Mouse (Mus musculus): ENCODE measurements around the gene Nudcd2. TPM values are rescaled to one million over a fixed set of nuclear protein-coding genes. Genes with fewer than 3 reads are reported as not detected.

Nudcd2 gene
- total and polyA plus RNA-seq, 3 experiments: 154 to 176 (median 171) TPM

DNA sequence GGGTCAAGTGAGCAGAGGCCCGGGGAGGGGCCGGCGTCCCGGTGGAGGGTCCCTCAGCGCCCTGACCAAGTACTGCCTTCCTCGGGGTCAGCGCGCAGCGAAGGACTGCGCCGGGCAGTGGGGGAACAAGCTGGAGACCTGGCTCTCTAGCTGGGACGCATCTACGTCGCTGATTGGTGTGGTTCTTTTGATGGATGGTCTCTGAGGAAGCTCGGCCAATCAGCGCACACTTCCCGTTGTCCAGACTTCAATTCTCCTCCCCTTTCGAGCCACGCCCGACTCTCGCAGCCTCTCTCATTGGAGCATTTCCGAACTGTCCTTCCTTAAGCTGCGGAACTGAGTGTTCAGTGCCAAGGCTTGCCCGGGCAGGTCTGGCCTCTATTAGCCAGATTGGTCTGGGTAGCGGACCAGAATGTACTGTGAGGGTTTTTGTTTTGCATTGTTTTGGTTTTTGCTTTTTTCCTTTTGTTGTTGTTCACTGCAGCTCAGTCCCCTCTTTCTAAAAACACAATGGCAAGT lies 21.7 kb downstream of the Nudcd2 start, which contains the start of gene Ccng1 (continued):
- TF ChIP-seq MAFK (IDR thresholded peaks at IDR 0.05; ENCODE audit: borderline replicate concordance, low read depth, low read length) (no peak), CTCF (IDR thresholded peaks at IDR 0.05 in 2 of 3, conservative IDR thresholded peaks at IDR 0.05 in 1 of 3; ENCODE audit: control insufficient read depth in 1 of 3, insufficient read depth in 1 of 3, low read depth in 2 of 3, low read length in 3 of 3, poor library complexity in 1 of 3, severe bottlenecking in 1 of 3) (no peak), MEF2A (IDR thresholded peaks at IDR 0.05; ENCODE audit: extremely low read depth, insufficient replicate concordance, low read depth, low read length, poor library complexity, severe bottlenecking) (no peak), TBP (IDR thresholded peaks at IDR 0.05; ENCODE audit: low read depth, low read length) (peak; percentile 90), ZMIZ1 (IDR thresholded peaks at IDR 0.05; ENCODE audit: low read depth, low read length) (peak; percentile 88), POLR2AphosphoS2 (IDR thresholded peaks at IDR 0.05; ENCODE audit: low read length) (peak; percentile 91), RAD21 (IDR thresholded peaks at IDR 0.05; ENCODE audit: low read depth, low read length) (no peak), MAZ (IDR thresholded peaks at IDR 0.05; ENCODE audit: low read depth, low read length) (no peak), CHD2 (IDR thresholded peaks at IDR 0.05; ENCODE audit: low read length) (no peak), CHD1 (IDR thresholded peaks at IDR 0.05; ENCODE audit: low read depth, low read length) (no peak), TCF12 (IDR thresholded peaks at IDR 0.05; ENCODE audit: low read depth, low read length) (peak; percentile 53)

DNA sequence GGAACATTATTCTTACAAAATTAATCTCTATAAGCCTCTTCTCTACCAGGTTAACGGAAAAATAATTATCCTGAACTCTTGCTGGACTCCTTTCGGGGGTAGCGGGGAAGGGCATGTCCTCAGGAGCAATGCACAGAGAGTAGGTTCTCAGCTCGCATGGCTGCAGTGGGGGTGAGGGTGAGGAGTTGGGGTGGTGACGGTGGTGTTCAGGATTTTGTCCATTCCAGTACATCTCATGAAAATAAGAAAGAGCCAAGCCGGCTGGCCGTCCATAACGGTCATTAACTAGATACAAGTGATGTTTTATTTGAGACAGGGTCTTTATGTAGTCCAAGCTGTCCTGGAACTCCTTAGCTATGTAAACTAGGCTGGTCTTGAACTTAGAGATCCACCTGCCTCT lies 22.5 kb downstream of the Nudcd2 start:
- TF ChIP-seq ZC3H11A (IDR thresholded peaks at IDR 0.05; ENCODE audit: low read depth, low read length) (no peak), NELFE (IDR thresholded peaks at IDR 0.05; ENCODE audit: low read depth, low read length) (no peak), MAFK (IDR thresholded peaks at IDR 0.05; ENCODE audit: borderline replicate concordance, low read depth, low read length) (no peak), USF1 (IDR thresholded peaks at IDR 0.05; ENCODE audit: low read depth, low read length) (no peak), GATA1 (IDR thresholded peaks at IDR 0.05; ENCODE audit: low read depth, low read length) (no peak), ZMIZ1 (IDR thresholded peaks at IDR 0.05; ENCODE audit: low read depth, low read length) (no peak), USF2 (IDR thresholded peaks at IDR 0.05; ENCODE audit: borderline replicate concordance in 1 of 2, insufficient read depth in 1 of 2, low read depth in 1 of 2, low read length in 2 of 2) (no peak), POLR2A (IDR thresholded peaks at IDR 0.05; ENCODE audit: control insufficient read depth in 1 of 2, insufficient read depth in 1 of 2, low read depth in 1 of 2, low read length in 2 of 2, poor library complexity in 1 of 2) (no peak), POLR2AphosphoS2 (IDR thresholded peaks at IDR 0.05; ENCODE audit: low read length) (no peak), E2F4 (IDR thresholded peaks at IDR 0.05; ENCODE audit: borderline replicate concordance, low read depth, low read length) (no peak), CTCF (IDR thresholded peaks at IDR 0.05 in 2 of 3, conservative IDR thresholded peaks at IDR 0.05 in 1 of 3; ENCODE audit: control insufficient read depth in 1 of 3, insufficient read depth in 1 of 3, low read depth in 2 of 3, low read length in 3 of 3, poor library complexity in 1 of 3, severe bottlenecking in 1 of 3) (no peak), ETS1 (IDR thresholded peaks at IDR 0.05; ENCODE audit: low read depth, low read length) (no peak), RCOR1 (IDR thresholded peaks at IDR 0.05; ENCODE audit: low read depth, low read length) (no peak), BHLHE40 (IDR thresholded peaks at IDR 0.05; ENCODE audit: borderline replicate concordance, low read depth, low read length) (no peak), RAD21 (IDR thresholded peaks at IDR 0.05; ENCODE audit: low read depth, low read length) (no peak), TCF12 (IDR thresholded peaks at IDR 0.05; ENCODE audit: low read depth, low read length) (no peak), MXI1 (IDR thresholded peaks at IDR 0.05; ENCODE audit: low read depth, low read length) (no peak), ZNF384 (IDR thresholded peaks at IDR 0.05; ENCODE audit: low read depth, low read length) (no peak), MAZ (IDR thresholded peaks at IDR 0.05; ENCODE audit: low read depth, low read length) (no peak), CHD2 (IDR thresholded peaks at IDR 0.05; ENCODE audit: low read length) (no peak)
- peak overlapping the region; percentile 67 for H3K9ac ChIP-seq (ENCODE audit: control insufficient read depth, low read depth, low read length, poor library complexity, severe bottlenecking)
- H3K27ac ChIP-seq (ENCODE audit: control insufficient read depth, low read depth, low read length): no peak overlapping the region
- peaks cover 4 to 8% of the 10 kb centered on the region in 2 experiments for H3K4me1 ChIP-seq (ENCODE audit: control insufficient read depth in 1 of 2, insufficient read depth in 2 of 2, low read length in 2 of 2)
- H3K4me3 ChIP-seq (ENCODE audit: control insufficient read depth in 1 of 2, insufficient read depth in 1 of 2, low read depth in 2 of 2, low read length in 2 of 2): peak overlapping the region; percentile 32 to 57
- H3K9me3 ChIP-seq (replicated peaks; ENCODE audit: insufficient read depth, low read length): no peaks in the 10 kb centered on the region
- H3K27me3 ChIP-seq (ENCODE audit: control insufficient read depth in 1 of 2, insufficient read depth in 2 of 2, low read length in 2 of 2): peaks cover 0 to 5% of the 10 kb centered on the region in 2 experiments; a peak in 2 of 4 replicates
- peaks cover 5% of the 10 kb centered on the region; the same call in 1 of the 2 replicates for H3K79me2 ChIP-seq (ENCODE audit: control insufficient read depth, insufficient read depth, low read length, poor library complexity)
- no peak for DNase-seq (ENCODE audit: low read depth, low spot score)
- peaks cover 7 to 11% of the 10 kb centered on the region in 2 experiments; a peak in 3 of 4 replicates for H3K36me3 ChIP-seq (ENCODE audit: control insufficient read depth in 1 of 2, insufficient read depth in 2 of 2, low read length in 2 of 2)

All from MEL (cell line).